Mouse (Mus musculus) brown adipose tissue, adult 24 weeks (tissue): ENCODE measurements around the gene Brms1. TPM values are rescaled to one million over a fixed set of nuclear protein-coding genes. Genes with fewer than 3 reads are reported as not detected.
A peak's percentile ranks its signal among the peaks of the same experiment; 100 is the strongest.
"Not testable (repeated sequence)": the region's sequence is repeated elsewhere in the genome, so short reads cannot be mapped to it uniquely, and the experiment has no call there.

Source experiments
- H3K27ac ChIP-seq: fragments of 200-500 bp; replicated peaks from 2 replicates; pipeline ENCODE4 v1.5.1; 2012; ENCODE audit warnings: low read depth, mild to moderate bottlenecking, low read length
- H3K4me1 ChIP-seq: fragments of 200-500 bp; 2 replicates; pipeline ENCODE4 v1.6.1; 2012; ENCODE audit warnings: low read length, mixed read lengths; ENCODE audit not compliant: control insufficient read depth, insufficient read depth, insufficient read length
- H3K4me3 ChIP-seq: fragments of 200-500 bp; 2 replicates; pipeline ENCODE4 v1.5.1; 2012; ENCODE audit warnings: low read depth, mild to moderate bottlenecking, low read length, moderate library complexity; ENCODE audit not compliant: insufficient read depth
- polyA plus RNA-seq: library from polyadenylated mRNA; stranded (reverse); fragments of >200 nt; gene quantifications from 2 replicates; pipeline ENCODE4 v1.2.4, GENCODE M21; 2012; ENCODE audit not compliant: missing spikeins, insufficient read depth, insufficient read length

Brms1 gene
- polyA plus RNA-seq: 9.8 and 15.1 TPM in 2 replicates

DNA sequence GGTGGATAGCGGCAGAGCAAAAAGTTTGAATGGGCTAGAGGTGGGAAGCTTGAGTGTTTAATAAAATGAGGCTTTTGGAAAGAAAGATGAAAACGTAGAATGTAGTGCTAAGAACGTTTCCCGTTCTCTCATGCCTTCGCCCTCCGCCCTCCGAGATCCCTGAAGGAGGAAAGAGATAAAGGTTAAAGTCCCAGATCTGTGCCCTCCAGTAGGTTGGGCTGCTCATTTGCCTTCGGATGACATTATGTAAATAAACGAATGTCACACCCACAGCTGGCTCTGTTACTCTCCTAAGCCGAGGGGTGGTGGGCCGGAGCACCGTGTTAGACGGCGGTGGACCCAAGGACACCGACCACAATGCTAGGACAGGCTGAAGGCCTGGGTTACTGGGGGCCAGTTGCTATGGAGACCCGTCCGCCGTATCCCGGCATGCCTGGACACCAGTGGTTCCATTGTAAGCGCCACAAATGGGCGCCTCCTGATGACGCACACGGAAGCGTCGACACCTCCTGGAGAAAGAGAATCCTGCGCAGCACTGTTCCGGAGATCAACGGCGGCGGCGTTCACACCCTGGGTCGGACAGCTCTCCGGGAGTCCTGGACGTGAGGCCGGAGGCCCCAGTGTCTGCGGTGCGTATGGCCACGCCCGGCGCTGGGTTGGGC is at the start of gene Brms1:
TSS of gene Brms1 (plus strand) at position 493 of the 662 bp plus-strand sequence.
- Histone ChIP-seq H3K4me3 (peak within 1 kb of the TSS; percentile 94), H3K4me1 (peaks cover 8% of the 10 kb centered on the region), H3K27ac (peak within 1 kb of the TSS; percentile 75)

GRCm38 (mm10) chr19:4992371-4992770 is 48.8 kb upstream of the Brms1 start:
- H3K4me1 ChIP-seq: 0 out of 2 replicates have a peak, but pooled peaks cover 3% of the 10 kb centered on the region
- H3K27ac ChIP-seq: no peak overlapping the region
- H3K4me3 ChIP-seq: no peak overlapping the region

- Histone ChIP-seq H3K4me3 (no peak overlapping the region), H3K27ac (no peak overlapping the region), H3K4me1 (0 out of 2 replicates have a peak, but pooled peaks cover 3% of the 10 kb centered on the region)
Observed at GRCm38 (mm10) chr19:4992904-4993303, 48.2 kb upstream of the Brms1 start.

DNA sequence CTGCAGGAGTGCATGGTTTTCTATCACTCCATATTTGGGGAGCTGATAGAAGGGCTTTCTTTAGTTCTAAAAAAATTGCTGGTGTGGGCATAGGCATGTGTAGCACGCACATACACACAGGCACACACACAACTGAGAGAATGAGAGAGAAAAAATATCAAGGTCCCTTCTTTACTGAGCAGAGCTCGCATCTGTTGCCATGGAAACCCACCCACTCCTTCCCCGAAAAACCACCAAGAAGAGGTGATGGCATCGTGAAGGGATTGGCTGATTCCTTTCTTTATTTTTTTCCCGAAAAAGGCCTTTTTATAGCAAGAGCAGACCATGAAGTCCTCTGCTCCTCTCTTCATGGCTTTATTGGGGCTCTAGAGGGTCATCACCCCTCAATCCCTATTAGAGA is 47.1 kb upstream of the Brms1 start:
- no peak overlapping the region for H3K27ac ChIP-seq
- H3K4me3 ChIP-seq: no peak overlapping the region
- 0 out of 2 replicates have a peak, but pooled peaks cover 3% of the 10 kb centered on the region for H3K4me1 ChIP-seq

DNA sequence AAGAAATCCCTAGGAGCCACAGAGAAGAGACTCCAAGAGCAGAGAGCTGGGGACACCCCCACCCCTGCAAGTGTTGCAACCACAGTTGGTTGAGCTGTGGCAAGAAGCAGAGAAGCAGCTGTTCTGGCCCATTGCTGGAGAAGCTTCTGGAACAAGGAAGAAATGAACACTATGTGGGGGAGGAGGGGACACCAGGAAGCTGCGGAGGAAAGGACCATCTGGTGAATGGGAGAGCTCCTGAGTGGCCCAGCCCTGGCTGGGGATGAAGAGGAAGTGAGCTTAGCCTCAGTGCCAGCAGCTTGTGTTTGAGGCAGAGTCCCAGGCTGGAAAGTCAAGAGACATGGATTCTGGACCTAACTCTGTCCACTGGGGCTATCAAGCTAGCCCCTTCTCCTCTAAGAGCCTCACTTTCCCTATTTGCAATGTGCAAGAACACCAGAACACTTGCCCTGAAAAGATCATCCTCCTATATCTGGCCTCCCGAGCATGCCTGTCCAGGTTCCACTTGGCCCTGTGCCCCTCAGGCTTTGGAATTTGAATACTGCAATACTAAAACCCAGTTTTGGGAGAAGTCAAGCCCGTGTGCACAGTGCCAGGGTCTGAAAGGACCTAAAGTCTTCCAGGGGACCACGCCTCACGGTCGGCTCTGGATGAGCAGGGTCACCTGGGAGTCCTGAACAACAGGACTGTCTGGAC is 41.6 kb upstream of the Brms1 start:
- H3K4me3 ChIP-seq: no peak overlapping the region
- no peak overlapping the region for H3K27ac ChIP-seq
- no peaks in the 10 kb centered on the region for H3K4me1 ChIP-seq

DNA sequence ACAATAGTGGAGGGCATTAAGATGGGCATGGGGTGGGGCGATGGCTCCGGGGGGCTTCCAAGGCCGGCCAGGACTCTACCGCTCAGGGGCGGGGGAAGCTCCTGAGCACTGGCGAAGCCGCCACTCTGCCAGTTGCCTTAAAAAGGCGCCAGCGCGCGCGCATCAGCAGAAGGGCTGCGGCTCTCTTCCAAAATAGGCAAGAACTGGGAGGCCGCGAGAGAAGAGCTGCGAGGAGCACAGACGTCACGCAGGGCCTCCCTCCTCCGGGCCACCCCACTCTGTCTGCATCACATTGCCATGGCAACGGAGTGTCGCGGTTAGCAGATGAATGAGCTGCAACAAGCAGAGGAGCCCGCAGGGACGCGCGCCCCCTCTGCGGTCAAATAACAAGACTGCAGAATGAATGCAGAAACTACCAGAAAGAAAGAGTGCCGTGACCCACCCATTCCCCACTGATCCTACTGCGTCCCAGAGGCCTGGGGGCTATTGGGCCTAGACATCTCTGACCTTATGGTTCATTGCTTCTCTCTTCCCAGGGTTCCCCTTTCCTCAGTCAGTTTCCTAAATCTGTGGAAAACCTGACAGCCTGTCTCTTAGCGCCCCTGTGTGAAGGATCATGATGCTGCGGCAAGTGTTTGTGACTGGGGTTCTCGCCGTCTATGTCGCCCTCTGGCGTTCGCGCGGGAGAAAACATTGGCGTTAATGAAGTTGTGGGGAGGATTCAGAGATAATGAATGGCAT is 39.3 kb upstream of the Brms1 start:
- H3K27ac ChIP-seq: no peak overlapping the region
- no peak overlapping the region for H3K4me3 ChIP-seq
- H3K4me1 ChIP-seq: no peaks in the 10 kb centered on the region

GRCm38 (mm10) chr19:5003644-5004043 is 37.5 kb upstream of the Brms1 start:
- H3K27ac ChIP-seq, H3K4me1 ChIP-seq: not testable (repeated sequence)

DNA sequence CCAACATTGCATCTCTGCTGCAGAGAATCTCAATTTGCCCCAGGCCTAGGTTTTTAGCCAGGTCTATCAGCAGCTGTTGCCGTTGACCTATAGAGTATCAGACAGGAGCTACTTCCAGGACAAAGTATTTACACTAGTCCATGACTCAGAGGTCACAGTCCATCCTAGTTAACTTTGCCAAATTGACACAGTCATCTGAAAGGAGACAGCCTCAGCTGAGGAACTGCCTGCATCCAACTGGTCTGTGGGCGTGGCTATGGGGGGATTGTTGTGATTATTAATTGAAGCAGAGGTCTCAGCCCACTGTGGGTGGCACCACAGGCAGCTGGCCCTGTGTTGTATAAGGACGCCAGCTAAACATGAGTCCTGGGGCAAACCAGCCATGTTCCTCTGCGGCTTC is 36.2 kb upstream of the Brms1 start:
- H3K4me3 ChIP-seq: no peak overlapping the region
- no peak overlapping the region for H3K27ac ChIP-seq
- no peaks in the 10 kb centered on the region for H3K4me1 ChIP-seq

More at GRCm38 (mm10) chr19:5003644-5004043, 37.5 kb upstream of the Brms1 start:
- not testable (repeated sequence) for H3K4me3 ChIP-seq

DNA sequence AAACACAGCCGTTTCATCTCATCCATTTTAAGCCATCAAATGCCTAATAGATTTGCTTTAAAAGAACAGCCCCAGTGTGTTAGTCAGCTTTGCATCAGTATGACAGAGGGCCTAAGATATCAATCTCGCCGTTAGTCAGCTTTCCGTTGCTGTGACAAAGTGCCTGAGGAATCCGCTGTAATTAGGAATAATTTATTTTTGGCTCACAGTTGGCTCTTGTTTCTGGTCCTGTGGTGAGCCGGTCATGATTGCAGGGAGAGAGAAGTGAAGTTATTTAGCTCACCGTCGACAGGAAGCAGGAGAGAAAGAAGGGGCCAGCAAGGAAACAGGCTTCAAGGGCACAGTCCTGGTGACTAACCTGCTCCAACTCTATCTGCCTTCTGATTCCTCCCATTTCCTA is 28.0 kb upstream of the Brms1 start:
- Histone ChIP-seq H3K4me3 (no peak overlapping the region), H3K27ac (no peak overlapping the region), H3K4me1 (no peaks in the 10 kb centered on the region)

DNA sequence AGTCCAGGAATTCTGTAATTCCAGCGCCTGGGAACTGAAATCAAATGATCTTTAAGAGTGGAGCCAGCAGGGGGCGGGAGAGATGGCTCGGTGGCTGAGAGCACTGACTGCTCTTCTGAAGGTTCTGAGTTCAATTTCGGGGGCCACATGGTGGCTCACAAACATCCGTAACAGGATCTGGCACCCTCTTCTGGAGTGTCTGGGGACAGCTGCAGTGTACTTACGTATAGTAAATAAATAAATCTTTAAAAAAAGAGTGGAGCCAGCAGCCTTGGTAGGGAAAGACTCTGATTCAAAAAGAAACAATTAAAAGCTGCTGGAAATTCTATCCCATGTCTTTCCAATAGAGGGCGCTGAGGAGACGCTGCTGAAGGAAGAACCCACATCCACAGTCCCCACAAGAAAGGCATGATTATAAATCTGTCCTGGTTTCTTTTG is 26.2 kb upstream of the Brms1 start:
- no peak overlapping the region for H3K27ac ChIP-seq
- no peaks in the 10 kb centered on the region for H3K4me1 ChIP-seq
- H3K4me3 ChIP-seq: no peak overlapping the region

GRCm38 (mm10) chr19:5016221-5016742 is 24.9 kb upstream of the Brms1 start:
- no peak overlapping the region for H3K27ac ChIP-seq
- no peak overlapping the region for H3K4me3 ChIP-seq
- no peaks in the 10 kb centered on the region for H3K4me1 ChIP-seq

DNA sequence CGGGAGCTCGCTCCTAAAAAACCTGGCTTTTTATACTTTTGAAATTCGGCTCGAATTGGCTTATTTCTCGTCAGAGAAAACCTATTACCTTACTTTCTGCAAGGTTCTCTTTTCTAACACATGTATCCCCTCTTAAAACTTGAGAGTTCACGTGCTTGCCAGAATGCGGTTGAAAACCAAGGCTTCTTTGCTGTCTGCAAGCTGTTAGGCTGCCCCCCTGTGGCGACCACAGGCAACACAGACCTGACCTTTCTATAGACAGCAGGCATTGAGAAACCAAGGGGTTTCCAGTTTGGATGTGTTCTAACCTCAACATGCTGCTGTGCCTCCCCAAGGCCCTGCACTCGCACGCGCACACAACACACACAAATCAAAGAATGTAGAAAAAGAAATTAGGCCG is 24.4 kb upstream of the Brms1 start:
- Histone ChIP-seq H3K27ac (no peak overlapping the region), H3K4me1 (no peaks in the 10 kb centered on the region), H3K4me3 (no peak overlapping the region)

- H3K4me1 ChIP-seq: no peaks in the 10 kb centered on the region
- no peak overlapping the region for H3K27ac ChIP-seq
- H3K4me3 ChIP-seq: no peak overlapping the region
Observed at GRCm38 (mm10) chr19:5017611-5018010, 23.5 kb upstream of the Brms1 start.

DNA sequence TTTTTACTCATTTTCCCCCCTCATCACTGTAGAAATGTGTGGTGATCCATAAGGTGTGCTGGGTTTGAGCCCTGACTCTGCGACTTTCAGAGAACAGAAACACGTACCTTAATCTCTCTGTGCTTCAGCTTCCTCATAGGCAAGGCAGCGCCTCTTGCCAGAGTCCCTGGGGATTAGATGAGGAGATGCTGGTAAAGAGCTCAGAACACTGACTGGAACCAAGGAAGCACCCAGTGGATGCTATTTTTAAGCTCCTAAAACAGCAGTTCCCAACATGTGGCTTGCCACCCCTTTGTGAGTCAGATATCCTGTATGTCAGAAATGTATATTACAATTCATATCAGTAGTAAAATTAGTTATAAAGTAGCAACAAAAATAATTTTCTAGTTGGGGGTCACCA is 23.0 kb upstream of the Brms1 start:
- Histone ChIP-seq H3K4me3 (no peak overlapping the region), H3K27ac (no peak overlapping the region), H3K4me1 (no peaks in the 10 kb centered on the region)

GRCm38 (mm10) chr19:5021416-5021815 is 19.7 kb upstream of the Brms1 start:
- no peak overlapping the region for H3K27ac ChIP-seq
- peaks cover 4% of the 10 kb centered on the region; the same call in 1 of the 2 replicates for H3K4me1 ChIP-seq
- no peak overlapping the region for H3K4me3 ChIP-seq
